Mouse (Mus musculus) neural tube, embryonic 13.5 days (tissue): ENCODE data around the gene Lingo1. TPM values are rescaled to one million over a fixed set of nuclear protein-coding genes. Genes with fewer than 3 reads are reported as not detected.

Source experiments
- ATAC-seq: fragments of 200-750 bp; cut with Nextera tagmentation; 2 replicates; pipeline ENCODE4 v1.8.0; 2017; ENCODE audit warnings: low read depth, mild to moderate bottlenecking, moderate TSS enrichment, moderate library complexity
- H3K27ac ChIP-seq: fragments of 300-500 bp; sonication (generic); replicated peaks from 2 replicates; pipeline ENCODE4 v1.5.1; 2015; ENCODE audit warnings: moderate library complexity, mild to moderate bottlenecking, inconsistent platforms
- H3K27me3 ChIP-seq: fragments of 300-500 bp; sonication (generic); 2 replicates; pipeline ENCODE4 v1.6.1; 2015; ENCODE audit warnings: mild to moderate bottlenecking, inconsistent platforms
- H3K36me3 ChIP-seq: fragments of 300-500 bp; sonication (generic); 2 replicates; pipeline ENCODE4 v1.6.1; 2015; ENCODE audit warnings: mild to moderate bottlenecking, inconsistent platforms
- H3K4me1 ChIP-seq: fragments of 300-500 bp; sonication (generic); replicated peaks from 2 replicates; pipeline ENCODE4 v1.6.1; 2015; ENCODE audit warnings: inconsistent platforms
- H3K4me2 ChIP-seq: fragments of 300-500 bp; sonication (generic); 2 replicates; pipeline ENCODE4 v1.6.1; 2015; ENCODE audit warnings: inconsistent platforms, mild to moderate bottlenecking, moderate library complexity
- H3K4me3 ChIP-seq: fragments of 300-500 bp; sonication (generic); 2 replicates; pipeline ENCODE4 v1.5.1; 2015; ENCODE audit warnings: mild to moderate bottlenecking, inconsistent platforms
- H3K9ac ChIP-seq: fragments of 300-500 bp; sonication (generic); 2 replicates; pipeline ENCODE4 v1.6.1; 2015; ENCODE audit warnings: moderate library complexity, mild to moderate bottlenecking, inconsistent platforms
- H3K9me3 ChIP-seq: fragments of 300-500 bp; sonication (generic); 2 replicates; pipeline ENCODE4 v1.6.1; 2016; ENCODE audit warnings: inconsistent platforms
- WGBS: fragments of 180-500 bp; shearing (Covaris S2); methylation state at CpG from one replicate; pipeline ENCODE4 v1.1.7; 2015; 5-methylcytosine and 5-hydroxymethylcytosine counted together
- polyA plus RNA-seq: library from polyadenylated mRNA; unstranded; fragments of >200 nt; fragmentation: Nextera tagmentation; extraction: Ambion mirVana; gene quantifications from 2 replicates; pipeline ENCODE4 v1.2.1, GENCODE M21; 2015

Lingo1 gene
- polyA plus RNA-seq, 1 experiment from 2014 or later, result 59.4 TPM

- peaks cover 20% of the 10 kb centered on the region for H3K4me1 ChIP-seq
- no peak overlapping the region for H3K4me2 ChIP-seq
- 38% methylated on average over 23 of the region's 23 CpGs for WGBS
- H3K27ac ChIP-seq, result peak overlapping the region; percentile 82
- H3K27me3 ChIP-seq, result no peaks in the 10 kb centered on the region
- H3K9me3 ChIP-seq, result no peaks in the 10 kb centered on the region
- H3K9ac ChIP-seq, result peak overlapping the region; percentile 22; the same call in 1 of the 2 replicates
- peak; percentile 67; the same call in 1 of the 2 replicates for ATAC-seq
- H3K36me3 ChIP-seq, result no peaks in the 10 kb centered on the region
- no peak overlapping the region for H3K4me3 ChIP-seq
Measured at GRCm38 (mm10) chr9:56572534-56573479, 223.5 kb downstream of the Lingo1 start.

Other genes starting within 250 kb of the Lingo1 start
- 0.28 TPM in 1 of 2 replicates, not detected in the other for gene Odf3l1, start 68.2 kb upstream of the Lingo1 start, polyA plus RNA-seq
- 6.0 and 6.5 TPM in 2 replicates for gene Cspg4, start 68.6 kb upstream of the Lingo1 start, polyA plus RNA-seq
- gene Snx33, start 131.9 kb upstream of the Lingo1 start, polyA plus RNA-seq, result 2.9 TPM in 2 replicates
- 80.2 and 85.5 TPM in 2 replicates for gene Imp3, start 141.0 kb upstream of the Lingo1 start, polyA plus RNA-seq
- 28.7 and 29.0 TPM in 2 replicates for gene Snupn, start 154.4 kb upstream of the Lingo1 start, polyA plus RNA-seq
- 24.4 and 25.3 TPM in 2 replicates for gene Ptpn9, start 198.5 kb upstream of the Lingo1 start, polyA plus RNA-seq